Mouse (Mus musculus): Measurements from ENCODE around the gene Plcb2. TPM values are rescaled to one million over a fixed set of nuclear protein-coding genes. Genes with fewer than 3 reads are reported as not detected.

Plcb2 gene
- polyA plus RNA-seq (2017; shearing (Covaris generic)), result 26.2 TPM

DNA sequence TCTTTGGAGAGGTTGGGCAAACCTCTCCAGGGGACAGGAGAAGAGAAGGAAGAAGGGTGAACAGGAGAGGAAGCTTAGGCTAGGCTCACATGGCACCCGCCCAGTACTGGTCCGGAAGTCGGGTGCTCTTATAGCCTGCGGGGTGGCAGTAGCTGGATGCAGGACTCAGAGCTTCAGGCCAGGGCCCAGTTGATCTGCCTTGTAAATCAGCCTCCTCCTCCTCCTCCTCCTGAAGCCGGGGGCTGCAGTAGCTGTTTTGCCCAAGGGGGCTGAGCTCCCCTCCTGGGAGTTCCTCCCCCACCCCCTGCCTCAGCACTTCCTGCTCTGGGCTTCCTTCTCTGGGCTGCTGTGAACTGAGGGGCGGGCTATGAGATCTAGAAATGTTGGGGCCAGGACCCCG is at the start of gene Plcb2:
TSS of gene Plcb2 (minus strand) at position 102 of the 400 bp plus-strand sequence.

DNA sequence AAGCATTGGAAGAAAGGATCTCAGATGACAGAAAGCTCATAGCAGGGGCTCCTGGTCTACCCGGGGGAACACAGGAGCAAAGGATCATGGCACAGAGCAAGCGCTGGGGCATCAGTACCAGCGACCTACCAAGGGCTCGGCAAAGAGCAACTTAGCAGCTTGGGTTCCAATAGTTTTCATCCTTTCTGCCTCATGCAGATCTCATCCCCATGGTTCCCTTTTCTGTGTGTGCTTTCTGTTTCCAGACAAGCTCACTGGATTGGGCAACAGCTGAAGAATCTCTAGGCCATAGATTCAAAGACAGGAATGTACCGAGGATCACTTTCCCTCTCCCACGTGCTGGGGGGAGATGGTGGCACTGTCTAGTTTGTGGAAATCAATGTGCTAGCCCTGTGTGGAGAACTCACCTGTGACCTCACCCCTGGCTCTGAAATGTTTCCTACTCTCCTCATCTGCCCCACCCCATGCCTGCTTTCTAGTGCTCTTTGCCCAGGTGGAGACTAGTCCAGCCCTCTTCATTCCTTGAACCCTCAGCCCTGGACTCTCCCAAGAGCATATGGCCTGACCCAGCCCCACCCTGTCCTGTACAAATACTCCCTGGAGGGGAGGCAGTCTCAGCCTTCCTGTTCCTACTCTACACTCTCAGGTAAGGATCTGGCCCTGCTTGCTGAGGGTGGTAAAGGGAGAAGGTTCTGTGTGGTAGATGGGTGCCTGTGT is 44.1 kb upstream of the Plcb2 start, which contains the start of gene Phgr1:
TSS of gene Phgr1 (plus strand) at position 612 of the 717 bp plus-strand sequence.

GRCm38 (mm10) chr2:118761906-118762783 is 33.9 kb upstream of the Plcb2 start, which contains the start of gene Ccdc9b:
Gene Ccdc9b, minus strand, starts transcription at chr2:118762661.

DNA sequence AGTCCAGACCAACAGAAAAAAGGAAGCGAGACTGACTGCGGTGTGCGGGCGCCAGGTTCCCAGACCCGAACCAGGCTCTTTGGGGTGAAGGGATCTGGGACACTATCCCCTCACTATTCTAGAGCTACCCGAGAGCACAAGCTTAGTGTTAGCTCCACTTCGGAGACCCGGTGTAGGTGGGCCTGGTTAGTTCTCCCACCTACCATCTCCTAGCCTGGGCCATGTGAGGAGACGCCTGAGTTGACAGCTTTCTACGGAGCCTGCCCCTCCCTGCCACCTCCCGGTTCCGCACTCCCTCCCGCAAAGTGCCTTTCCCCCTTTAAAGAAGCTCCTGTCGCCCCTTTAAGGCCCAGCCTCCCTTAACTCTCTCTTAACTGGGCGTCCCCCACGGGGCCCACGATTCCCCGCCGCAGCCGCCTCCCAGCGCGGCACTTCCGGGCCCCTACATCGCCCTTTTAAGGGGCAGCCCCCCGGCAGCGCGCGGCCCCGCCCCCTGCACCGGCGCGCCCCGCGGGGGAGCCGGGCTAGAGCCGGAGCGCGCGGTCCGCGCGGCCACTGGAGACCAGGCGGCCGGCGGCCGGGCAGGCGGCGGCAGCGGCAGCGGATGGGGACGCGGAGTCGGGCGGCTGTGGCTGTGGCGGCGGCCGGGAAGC is 17.1 kb upstream of the Plcb2 start, which contains the start of gene Inafm2:
TSS of gene Inafm2 (plus strand) at position 527 of the 653 bp plus-strand sequence.

GRCm38 (mm10) chr2:118703913-118704730 is 24.1 kb downstream of the Plcb2 start, which contains the start of gene Ankrd63:
Gene Ankrd63, minus strand, starts transcription at chr2:118703963.

GRCm38 (mm10) chr2:118662902-118663803 is 65.1 kb downstream of the Plcb2 start, which contains the start of gene Pak6:
Gene Pak6, plus strand, starts transcription at chr2:118663303.

Other genes with a start within 250 kb of the Plcb2 start
- gene Srp14, start 248.7 kb downstream of the Plcb2 start, polyA plus RNA-seq (2017; shearing (Covaris generic)), result 349 TPM
- 2.8 TPM for gene Bmf, start 178.8 kb downstream of the Plcb2 start, polyA plus RNA-seq (2017; shearing (Covaris generic))
- gene Bub1b, start 130.2 kb downstream of the Plcb2 start, polyA plus RNA-seq (2017; shearing (Covaris generic)), result 7.5 TPM
- gene Pak6, start 65.1 kb downstream of the Plcb2 start, polyA plus RNA-seq (2017; shearing (Covaris generic)), result 0.36 TPM
- gene Ankrd63, start 24.5 kb downstream of the Plcb2 start, polyA plus RNA-seq (2017; shearing (Covaris generic)), result not detected
- gene Inafm2, start 17.3 kb upstream of the Plcb2 start, polyA plus RNA-seq (2017; shearing (Covaris generic)), result 3.0 TPM
- gene Ccdc9b, start 34.2 kb upstream of the Plcb2 start, polyA plus RNA-seq (2017; shearing (Covaris generic)), result 0.07 TPM
- not detected for gene Phgr1, start 44.3 kb upstream of the Plcb2 start, polyA plus RNA-seq (2017; shearing (Covaris generic))
- gene Disp2, start 51.3 kb upstream of the Plcb2 start, polyA plus RNA-seq (2017; shearing (Covaris generic)), result not detected
- gene Knstrn, start 85.6 kb upstream of the Plcb2 start, polyA plus RNA-seq (2017; shearing (Covaris generic)), result 10.4 TPM
- gene Ivd, start 133.5 kb upstream of the Plcb2 start, polyA plus RNA-seq (2017; shearing (Covaris generic)), result 94.6 TPM
- 1.3 TPM for gene Bahd1, start 171.9 kb upstream of the Plcb2 start, polyA plus RNA-seq (2017; shearing (Covaris generic))
- 3.0 TPM for gene Chst14, start 198.1 kb upstream of the Plcb2 start, polyA plus RNA-seq (2017; shearing (Covaris generic))

Data from CD4-positive, CD25-positive, alpha-beta regulatory T cell, adult 9 weeks (primary cell).